Mouse (Mus musculus) right cerebral cortex, adult 2 months (tissue): ENCODE measurements at regions not wholly inside any gene's neighbourhood (a gene's known extent, or its start where the extent isn't known, plus 50 kb on each side); places are given as distances from the start of the nearest gene placed in this dataset.

Experiments
- DNase-seq, 2 experiments: peaks; one replicate each; pipeline ENCODE4 v3.0.0; 2021 to 2022; ENCODE audit warnings: low spot score in 2 of 2

GRCm38 (mm10) chr4:31697769-31698505, 266.0 kb upstream of the Map3k7 start:
- no peak for DNase-seq

DNA sequence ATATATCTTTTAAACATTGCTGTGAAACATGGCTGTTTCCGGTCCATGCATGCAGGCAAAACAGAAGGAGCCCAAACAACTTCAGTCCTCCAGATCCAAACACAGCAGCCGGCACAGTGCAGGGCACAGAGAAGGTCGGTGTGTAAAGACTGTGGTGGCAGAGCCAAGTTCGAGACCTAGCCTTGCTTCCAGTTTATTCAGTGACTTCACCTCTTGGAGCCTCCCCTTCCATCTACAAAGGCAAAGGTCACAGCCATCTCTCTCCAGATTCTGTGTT, 265.5 kb upstream of the Map3k7 start:
- no peak for DNase-seq

GRCm38 (mm10) chr4:31699296-31699695, 264.6 kb upstream of the Map3k7 start:
- DNase-seq: no peak

DNA sequence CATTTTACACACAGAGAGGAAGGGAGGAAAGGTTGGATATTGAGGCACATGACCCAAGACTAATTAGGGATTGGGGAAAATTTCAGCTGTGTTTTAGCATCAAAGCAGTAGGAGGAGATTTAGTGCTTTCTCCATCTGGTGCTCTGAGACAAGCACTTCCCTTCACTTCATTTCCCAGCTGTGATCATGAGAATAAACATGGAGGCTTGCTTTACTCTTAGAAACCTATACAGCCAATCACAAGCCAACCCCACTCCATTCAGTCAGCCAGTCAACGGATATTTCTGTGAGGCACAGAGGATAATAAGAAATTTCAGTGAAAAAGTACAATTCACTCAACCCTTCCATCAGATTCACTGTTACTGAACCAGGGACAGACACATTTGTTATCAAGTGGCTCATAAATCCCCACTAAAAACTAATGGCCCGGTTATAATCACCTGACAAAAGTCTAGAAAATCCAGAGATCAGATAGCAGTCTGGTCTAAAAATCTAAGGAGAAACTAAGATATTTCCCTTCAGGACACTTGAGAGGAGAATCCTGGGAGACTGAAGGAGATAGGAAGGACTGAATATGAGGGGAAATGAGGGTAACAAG, 249.7 kb upstream of the Map3k7 start:
- no peak for DNase-seq

GRCm38 (mm10) chr4:31723501-31723900, 240.4 kb upstream of the Map3k7 start:
- no peak for DNase-seq

- DNase-seq: no peak
Measured at GRCm38 (mm10) chr4:31724400-31724799, 239.5 kb upstream of the Map3k7 start.

DNA sequence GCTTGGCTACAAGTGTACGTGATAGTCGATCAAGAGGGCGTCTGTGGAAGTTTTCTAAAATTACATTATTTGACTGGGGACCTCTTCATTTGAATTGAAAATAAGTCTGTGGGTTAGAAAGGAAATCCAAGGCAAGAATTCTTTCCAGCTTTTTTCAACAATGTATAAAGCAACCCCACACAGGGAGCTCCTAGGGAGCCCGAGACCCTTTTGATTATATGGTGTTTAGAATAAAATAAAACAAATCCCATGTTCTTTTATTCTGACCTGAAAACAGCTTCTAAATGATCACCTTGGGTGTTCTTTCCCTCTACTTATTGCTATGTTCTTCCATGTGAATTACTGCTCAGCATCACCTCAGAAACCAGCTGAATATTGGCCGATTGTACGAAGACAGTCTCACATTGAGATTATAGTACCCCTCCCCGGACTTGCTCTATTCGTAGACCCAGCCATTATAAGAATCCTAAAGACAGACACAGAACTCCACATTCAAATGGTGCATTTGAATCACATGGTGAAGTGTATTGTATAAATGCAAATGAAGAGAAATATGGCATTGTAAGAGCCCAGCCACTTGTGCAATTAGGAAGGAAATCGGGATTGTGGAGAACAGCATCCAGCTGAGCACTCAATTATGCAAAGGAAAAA, 236.3 kb upstream of the Map3k7 start:
- no peak for DNase-seq

GRCm38 (mm10) chr4:31728149-31728516, 235.8 kb upstream of the Map3k7 start:
- no peak for DNase-seq

- DNase-seq: no peak
Measured at GRCm38 (mm10) chr4:31743776-31744175, 220.1 kb upstream of the Map3k7 start.

- no peak for DNase-seq
Measured at GRCm38 (mm10) chr4:31744431-31744830, 219.5 kb upstream of the Map3k7 start.

- DNase-seq: no peak
Measured at GRCm38 (mm10) chr4:31753677-31754312, 210.1 kb upstream of the Map3k7 start.

GRCm38 (mm10) chr4:31757126-31757525, 206.8 kb upstream of the Map3k7 start:
- no peak for DNase-seq

- DNase-seq: no peak
Measured at GRCm38 (mm10) chr4:31760116-31760515, 203.8 kb upstream of the Map3k7 start.

- DNase-seq: no peak
Measured at GRCm38 (mm10) chr4:31762199-31762598, 201.7 kb upstream of the Map3k7 start.

GRCm38 (mm10) chr4:31768026-31768626, 195.8 kb upstream of the Map3k7 start:
- no peak for DNase-seq

DNA sequence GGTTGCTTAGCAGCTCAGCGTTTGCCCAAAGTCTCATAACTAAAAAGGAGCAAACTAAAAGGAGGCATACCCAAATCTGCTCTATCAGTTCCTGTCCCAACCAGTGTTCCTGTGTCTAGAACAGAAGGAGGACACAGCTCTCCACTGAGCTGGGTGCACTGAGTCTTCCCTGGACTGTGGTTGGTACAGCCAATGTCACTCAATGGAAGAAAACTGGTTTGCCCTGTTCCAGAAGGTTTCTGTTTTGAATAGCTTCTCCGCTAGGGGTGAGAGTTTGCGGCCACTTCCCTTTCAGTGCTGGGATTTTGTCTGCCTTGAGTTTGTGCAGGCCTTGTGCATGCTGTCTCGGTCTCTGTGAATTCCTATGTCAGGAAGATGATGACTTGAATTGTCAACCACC, 194.6 kb upstream of the Map3k7 start:
- no peak for DNase-seq

- DNase-seq: no peak
Measured at GRCm38 (mm10) chr4:31786284-31786683, 177.6 kb upstream of the Map3k7 start.

DNA sequence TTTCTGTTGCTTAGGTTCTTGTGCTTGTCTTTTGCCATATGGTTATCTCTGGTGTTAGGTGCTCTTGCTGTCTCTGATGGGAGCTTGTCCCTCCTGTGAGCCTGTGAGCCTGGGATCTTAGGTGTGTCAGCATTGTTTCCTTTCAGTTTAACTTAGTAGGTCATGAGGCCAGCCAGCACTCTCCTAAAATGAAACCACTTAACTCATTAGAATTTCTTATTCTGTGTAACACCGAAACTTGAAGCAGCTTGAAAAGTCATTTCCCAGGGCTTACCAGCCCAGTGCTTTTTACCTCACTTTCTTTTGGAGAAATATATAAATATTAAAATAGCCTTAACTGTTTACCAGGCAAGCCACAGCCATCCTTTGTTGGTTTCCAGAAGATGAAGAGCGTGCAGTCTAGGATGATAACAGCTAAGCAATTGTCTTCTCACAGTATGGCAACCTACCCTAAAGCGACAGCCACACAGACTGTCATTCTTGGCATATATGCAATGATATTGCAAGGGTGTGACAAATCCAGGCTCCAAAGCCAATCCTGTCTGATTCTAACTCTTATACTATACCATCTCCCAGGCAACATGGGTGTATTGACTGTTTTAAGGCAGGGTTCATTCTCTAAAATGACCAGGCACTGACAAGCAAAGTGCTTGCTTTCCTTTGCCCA, 146.2 kb upstream of the Map3k7 start:
- no peak for DNase-seq

DNA sequence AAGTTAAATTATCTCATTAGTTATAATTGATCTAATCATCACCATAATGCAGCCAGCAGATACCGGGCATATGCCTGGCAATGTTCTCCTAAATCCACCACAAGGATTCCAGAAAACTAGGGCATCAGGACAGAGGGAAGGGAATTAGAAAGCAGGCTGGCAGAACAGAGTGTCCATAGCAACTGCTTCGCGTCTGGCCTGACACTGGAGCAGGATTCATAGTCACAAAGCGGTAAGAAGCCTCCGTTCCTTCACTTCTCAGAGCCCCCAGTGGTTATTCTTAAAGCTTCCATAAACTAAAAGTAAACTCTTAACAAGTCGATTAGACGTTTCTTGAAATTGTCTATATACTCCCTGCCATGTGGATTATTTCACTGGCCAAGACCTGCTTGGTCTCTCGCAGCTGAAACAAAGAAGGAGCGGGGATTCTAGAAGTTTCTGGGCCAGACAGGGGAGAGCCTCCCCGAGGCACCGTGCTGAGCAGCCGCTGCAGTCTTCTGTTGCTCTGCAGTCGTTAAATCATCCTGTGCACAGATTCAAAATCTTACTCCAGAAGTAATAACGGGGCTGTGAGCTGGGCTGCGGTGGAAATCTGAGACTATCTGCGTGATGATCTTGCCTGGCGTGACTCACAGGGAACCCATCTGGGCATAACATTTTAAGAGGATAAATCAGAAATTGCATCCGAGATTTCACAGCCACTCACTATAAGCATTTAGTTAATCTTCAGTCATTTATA, 144.2 kb upstream of the Map3k7 start:
- peak; percentile 26 to 43 for DNase-seq

DNA sequence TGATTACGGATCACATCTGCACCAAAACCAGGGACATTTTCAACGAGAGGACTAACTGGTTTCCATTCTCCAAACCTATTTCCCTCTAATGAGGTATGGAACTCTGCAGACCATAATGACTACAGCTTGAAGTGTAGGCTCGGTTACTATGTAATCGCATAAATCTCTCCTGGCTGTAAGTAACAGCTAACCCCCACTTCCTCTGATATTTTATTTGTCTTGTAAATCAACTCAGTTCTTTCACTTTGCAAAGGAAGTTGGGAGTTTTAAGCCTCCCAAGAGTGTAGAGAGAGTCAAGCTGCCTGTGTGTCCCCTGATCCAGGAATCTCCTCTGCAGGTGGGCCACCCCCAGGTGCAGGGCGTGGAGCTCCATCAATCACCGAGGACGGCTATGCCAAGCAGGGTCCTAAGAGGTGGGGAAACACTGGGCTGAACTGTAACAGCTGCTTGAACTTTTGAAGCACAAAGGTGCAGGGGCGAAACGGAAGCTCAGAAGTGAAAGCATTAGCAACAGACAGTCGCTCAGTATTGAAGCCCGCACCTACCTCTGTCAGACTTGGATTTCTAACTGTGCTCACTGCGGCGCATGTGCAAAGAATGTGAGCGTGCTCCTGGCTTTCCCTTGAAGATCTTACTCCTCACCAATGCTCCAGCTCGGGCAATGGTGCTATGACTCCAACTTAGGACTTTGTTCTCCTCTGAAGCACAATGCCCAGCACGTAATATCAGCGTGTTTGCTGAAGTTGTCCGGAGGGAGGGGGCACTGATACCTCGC, 140.1 kb upstream of the Map3k7 start:
- no peak for DNase-seq
